Mouse (Mus musculus) limb, embryonic 13.5 days (tissue): ENCODE measurements around the gene Bmp6. TPM values are rescaled to one million over a fixed set of nuclear protein-coding genes. Genes with fewer than 3 reads are reported as not detected.

ENCODE experiments used
- ATAC-seq: fragments of 200-750 bp; cut with Nextera tagmentation; 2 replicates; pipeline ENCODE4 v1.8.0; 2017; ENCODE audit warnings: low read depth, moderate number of reproducible peaks, moderate TSS enrichment; ENCODE audit not compliant: low FRiP score
- H3K27ac ChIP-seq: fragments of 300-500 bp; sonication (generic); 2 replicates; pipeline ENCODE4 v1.5.1; 2015; ENCODE audit warnings: inconsistent platforms, mild to moderate bottlenecking, moderate library complexity
- H3K27me3 ChIP-seq: fragments of 300-500 bp; sonication (generic); 2 replicates; pipeline ENCODE4 v1.6.1; 2015; ENCODE audit warnings: mild to moderate bottlenecking, inconsistent platforms
- H3K36me3 ChIP-seq: fragments of 300-500 bp; sonication (generic); 2 replicates; pipeline ENCODE4 v1.6.1; 2015; ENCODE audit warnings: inconsistent platforms, mild to moderate bottlenecking, moderate library complexity
- H3K4me1 ChIP-seq: fragments of 300-500 bp; sonication (generic); 2 replicates; pipeline ENCODE4 v1.6.1; 2015; ENCODE audit warnings: inconsistent platforms
- H3K4me2 ChIP-seq: fragments of 300-500 bp; sonication (generic); replicated peaks from 2 replicates; pipeline ENCODE4 v1.6.1; 2015; ENCODE audit warnings: inconsistent platforms, mild to moderate bottlenecking, moderate library complexity
- H3K4me3 ChIP-seq: fragments of 300-500 bp; sonication (generic); 2 replicates; pipeline ENCODE4 v1.5.1; 2015; ENCODE audit warnings: moderate library complexity, mild to moderate bottlenecking, inconsistent platforms
- H3K9ac ChIP-seq: fragments of 300-500 bp; sonication (generic); 2 replicates; pipeline ENCODE4 v1.6.1; 2015; ENCODE audit warnings: mild to moderate bottlenecking, inconsistent platforms
- H3K9me3 ChIP-seq: fragments of 300-500 bp; sonication (generic); 2 replicates; pipeline ENCODE4 v1.6.1; 2016; ENCODE audit warnings: inconsistent platforms
- WGBS: fragments of 180-500 bp; shearing (Covaris S2); methylation state at CpG from one replicate; pipeline ENCODE4 v1.1.7; 2015; 5-methylcytosine and 5-hydroxymethylcytosine counted together
- polyA plus RNA-seq: library from polyadenylated mRNA; unstranded; fragments of >200 nt; fragmentation: Nextera tagmentation; extraction: Ambion mirVana; gene quantifications from 2 replicates; pipeline ENCODE4 v1.2.1, GENCODE M21; 2015

Gene Bmp6
- polyA plus RNA-seq, 1 experiment from 2014 or later: 0.73 TPM

GRCm38 (mm10) chr13:38525261-38525660 lies 180.4 kb downstream of the Bmp6 start:
- Histone ChIP-seq H3K4me2 (no peak overlapping the region), H3K4me1 (peaks cover 22% of the 10 kb centered on the region), H3K4me3 (no peak overlapping the region), H3K36me3 (peaks cover 34% of the 10 kb centered on the region), H3K9ac (no peak overlapping the region), H3K27ac (no peak overlapping the region), H3K27me3 (no peaks in the 10 kb centered on the region), H3K9me3 (no peaks in the 10 kb centered on the region)
- WGBS: 90% methylated on average over 3 of the region's 3 CpGs
- ATAC-seq: no peak

- Histone ChIP-seq H3K27ac (no peak overlapping the region), H3K9ac (no peak overlapping the region), H3K4me1 (peaks cover 22% of the 10 kb centered on the region), H3K4me3 (peak overlapping the region; percentile 89), H3K4me2 (peak overlapping the region; percentile 72), H3K36me3 (peaks cover 26% of the 10 kb centered on the region), H3K9me3 (no peaks in the 10 kb centered on the region), H3K27me3 (no peaks in the 10 kb centered on the region)
- 80% methylated on average over 2 of the region's 2 CpGs for WGBS
- no peak for ATAC-seq
These were observed 181.2 kb downstream of the Bmp6 start for GRCm38 (mm10) chr13:38526116-38526515.

GRCm38 (mm10) chr13:38527041-38527796 lies 182.3 kb downstream of the Bmp6 start:
- H3K9ac ChIP-seq: peak overlapping the region; percentile 87
- no peaks in the 10 kb centered on the region for H3K27me3 ChIP-seq
- H3K27ac ChIP-seq: peak overlapping the region; percentile 91
- no peaks in the 10 kb centered on the region for H3K9me3 ChIP-seq
- peak overlapping the region; percentile 72 for H3K4me2 ChIP-seq
- peaks cover 15% of the 10 kb centered on the region for H3K36me3 ChIP-seq
- peak; percentile 30 for ATAC-seq
- peak overlapping the region; percentile 89 for H3K4me3 ChIP-seq
- WGBS: 5% methylated on average over 15 of the region's 15 CpGs
- H3K4me1 ChIP-seq: peaks cover 22% of the 10 kb centered on the region

GRCm38 (mm10) chr13:38527797-38528650 lies 183.1 kb downstream of the Bmp6 start:
- under 1% methylated on average over 78 of the region's 87 CpGs for WGBS
- Histone ChIP-seq H3K27ac (peak overlapping the region; percentile 91), H3K4me3 (peak overlapping the region; percentile 89), H3K4me2 (peak overlapping the region; percentile 72), H3K36me3 (peaks cover 7% of the 10 kb centered on the region), H3K4me1 (peaks cover 22% of the 10 kb centered on the region), H3K27me3 (0 out of 2 replicates have a peak, but pooled peaks cover 1% of the 10 kb centered on the region), H3K9me3 (no peaks in the 10 kb centered on the region), H3K9ac (peak overlapping the region; percentile 87)
- peak; percentile 92 for ATAC-seq

- peaks cover 22% of the 10 kb centered on the region for H3K4me1 ChIP-seq
- 0 out of 2 replicates have a peak, but pooled peaks cover 7% of the 10 kb centered on the region for H3K27me3 ChIP-seq
- no peaks in the 10 kb centered on the region for H3K9me3 ChIP-seq
- H3K4me3 ChIP-seq: peak within 1 kb of the TSS; percentile 89
- peak within 1 kb of the TSS; percentile 91 for H3K27ac ChIP-seq
- peaks cover 3% of the 10 kb centered on the region; the same call in 1 of the 2 replicates for H3K36me3 ChIP-seq
- peak within 1 kb of the TSS; percentile 72 for H3K4me2 ChIP-seq
- no peak for ATAC-seq
- peak within 1 kb of the TSS; percentile 87 for H3K9ac ChIP-seq
- 53% methylated on average over 9 of the region's 9 CpGs for WGBS
These were observed 183.9 kb downstream of the Bmp6 start, which contains the start of gene Txndc5 for GRCm38 (mm10) chr13:38528687-38529294. Txndc5 (minus strand) TSS chr13:38528824.

GRCm38 (mm10) chr13:38529576-38529975 lies 184.7 kb downstream of the Bmp6 start:
- Histone ChIP-seq H3K27me3 (0 out of 2 replicates have a peak, but pooled peaks cover 7% of the 10 kb centered on the region), H3K9ac (no peak overlapping the region), H3K4me2 (no peak overlapping the region), H3K4me3 (no peak overlapping the region), H3K4me1 (peaks cover 22% of the 10 kb centered on the region), H3K9me3 (no peaks in the 10 kb centered on the region), H3K36me3 (peaks cover 3% of the 10 kb centered on the region; the same call in 1 of the 2 replicates), H3K27ac (no peak overlapping the region)
- no peak for ATAC-seq
- 93% methylated on average over 6 of the region's 6 CpGs for WGBS

GRCm38 (mm10) chr13:38531498-38531897 lies 186.6 kb downstream of the Bmp6 start:
- ATAC-seq: no peak
- WGBS: 83% methylated on average over 4 of the region's 4 CpGs

GRCm38 (mm10) chr13:38533461-38533860 lies 188.6 kb downstream of the Bmp6 start:
- ATAC-seq: no peak
- peaks cover 5% of the 10 kb centered on the region for H3K4me1 ChIP-seq
- 85% methylated on average over 10 of the region's 10 CpGs for WGBS
- H3K36me3 ChIP-seq: no peaks in the 10 kb centered on the region
- H3K9ac ChIP-seq: no peak overlapping the region
- no peak overlapping the region for H3K27ac ChIP-seq
- 0 out of 2 replicates have a peak, but pooled peaks cover 7% of the 10 kb centered on the region for H3K27me3 ChIP-seq
- H3K4me3 ChIP-seq: no peak overlapping the region
- no peaks in the 10 kb centered on the region for H3K9me3 ChIP-seq
- no peak overlapping the region for H3K4me2 ChIP-seq

More at GRCm38 (mm10) chr13:38531498-38531897, 186.6 kb downstream of the Bmp6 start:
- Histone ChIP-seq H3K27ac (no peak overlapping the region), H3K36me3 (no peaks in the 10 kb centered on the region), H3K9me3 (no peaks in the 10 kb centered on the region), H3K9ac (no peak overlapping the region), H3K4me3 (no peak overlapping the region), H3K27me3 (0 out of 2 replicates have a peak, but pooled peaks cover 7% of the 10 kb centered on the region), H3K4me2 (no peak overlapping the region), H3K4me1 (peaks cover 13% of the 10 kb centered on the region)

GRCm38 (mm10) chr13:38534016-38534415 lies 189.1 kb downstream of the Bmp6 start:
- 33% methylated on average over 6 of the region's 6 CpGs for WGBS
- Histone ChIP-seq H3K27ac (no peak overlapping the region), H3K9ac (no peak overlapping the region), H3K4me3 (no peak overlapping the region), H3K4me2 (no peak overlapping the region), H3K9me3 (no peaks in the 10 kb centered on the region), H3K27me3 (0 out of 2 replicates have a peak, but pooled peaks cover 7% of the 10 kb centered on the region), H3K36me3 (no peaks in the 10 kb centered on the region), H3K4me1 (no peaks in the 10 kb centered on the region)
- ATAC-seq: no peak

- H3K9me3 ChIP-seq: no peaks in the 10 kb centered on the region
- 0 out of 2 replicates have a peak, but pooled peaks cover 7% of the 10 kb centered on the region for H3K27me3 ChIP-seq
- no peak for ATAC-seq
- no peak overlapping the region for H3K4me2 ChIP-seq
- no peaks in the 10 kb centered on the region for H3K4me1 ChIP-seq
- 89% methylated on average over 6 of the region's 6 CpGs for WGBS
- no peaks in the 10 kb centered on the region for H3K36me3 ChIP-seq
- H3K27ac ChIP-seq: no peak overlapping the region
- H3K9ac ChIP-seq: no peak overlapping the region
- no peak overlapping the region for H3K4me3 ChIP-seq
These were observed 189.8 kb downstream of the Bmp6 start for GRCm38 (mm10) chr13:38534731-38535130.

- Histone ChIP-seq H3K27ac (no peak overlapping the region), H3K27me3 (0 out of 2 replicates have a peak, but pooled peaks cover 7% of the 10 kb centered on the region), H3K9me3 (no peaks in the 10 kb centered on the region), H3K4me2 (no peak overlapping the region), H3K9ac (no peak overlapping the region), H3K36me3 (no peaks in the 10 kb centered on the region), H3K4me1 (no peaks in the 10 kb centered on the region), H3K4me3 (no peak overlapping the region)
- no peak; the same call in 1 of the 2 replicates for ATAC-seq
These were observed 192.6 kb downstream of the Bmp6 start for GRCm38 (mm10) chr13:38537521-38537920.
